Mouse (Mus musculus) urinary bladder, postnatal 10 days (tissue): ENCODE results near the gene Vkorc1.
"Not testable (repeated sequence)": the region's sequence is repeated elsewhere in the genome, so short reads cannot be mapped to it uniquely, and the experiment has no call there.

Source experiments
- DNase-seq: peaks from one replicate; pipeline ENCODE4 v3.0.0; 2022; ENCODE audit warnings: low spot score

Vkorc1 gene

DNA sequence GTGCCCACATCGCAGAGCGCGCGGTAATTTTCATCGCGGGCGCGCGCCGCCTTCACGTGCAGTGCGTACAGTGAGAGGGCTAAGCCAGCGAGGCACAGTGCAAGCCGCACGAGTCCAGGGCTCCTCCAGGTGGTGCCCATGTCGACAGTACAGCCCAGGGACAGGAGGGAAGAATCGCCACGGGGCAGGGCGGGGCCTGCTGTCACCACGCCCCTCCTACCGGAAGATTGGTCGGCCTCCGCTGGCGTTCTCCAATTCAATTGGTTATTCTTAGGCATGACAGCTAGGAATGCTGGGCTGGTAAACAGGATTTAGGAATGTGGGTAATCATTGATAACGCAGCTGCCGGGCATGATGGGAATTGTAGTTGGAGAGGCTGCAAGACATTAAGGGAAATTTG is at the start of gene Vkorc1, which contains the start of gene Gm21974:
Gene Vkorc1 (minus strand): TSS at position 176 of the 400 bp plus-strand sequence.
Gene Gm21974 (minus strand): TSS at position 13 of the 400 bp plus-strand sequence.
- peak; percentile 84 for DNase-seq

GRCm38 (mm10) chr7:127944614-127945013 is 49.2 kb upstream of the Vkorc1 start:
- no peak for DNase-seq

GRCm38 (mm10) chr7:127942097-127942496 is 46.7 kb upstream of the Vkorc1 start:
- not testable (repeated sequence) for DNase-seq

- no peak for DNase-seq
Observed at GRCm38 (mm10) chr7:127936216-127936884, 40.9 kb upstream of the Vkorc1 start.

DNA sequence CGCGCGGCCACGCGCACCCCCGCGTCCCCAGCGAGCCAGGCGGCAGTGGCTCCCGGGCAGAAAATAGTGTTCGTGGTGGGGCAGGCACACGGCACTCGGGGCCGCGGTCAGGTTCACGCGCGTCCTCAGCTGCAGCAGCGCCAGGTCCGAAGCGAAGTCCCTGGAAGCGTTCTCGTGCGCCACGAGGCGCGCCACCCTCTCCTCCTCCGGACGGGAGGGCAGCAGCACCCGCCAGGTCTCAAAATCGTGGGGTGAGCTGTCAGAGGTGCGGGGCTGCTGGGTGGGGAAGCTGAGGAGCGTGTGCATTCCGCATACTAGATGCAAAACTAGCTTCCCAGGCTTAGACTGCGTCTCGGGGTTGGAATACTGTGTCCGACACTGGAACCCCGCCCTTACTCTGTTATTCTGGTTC is 40.3 kb upstream of the Vkorc1 start:
- DNase-seq = no peak

DNA sequence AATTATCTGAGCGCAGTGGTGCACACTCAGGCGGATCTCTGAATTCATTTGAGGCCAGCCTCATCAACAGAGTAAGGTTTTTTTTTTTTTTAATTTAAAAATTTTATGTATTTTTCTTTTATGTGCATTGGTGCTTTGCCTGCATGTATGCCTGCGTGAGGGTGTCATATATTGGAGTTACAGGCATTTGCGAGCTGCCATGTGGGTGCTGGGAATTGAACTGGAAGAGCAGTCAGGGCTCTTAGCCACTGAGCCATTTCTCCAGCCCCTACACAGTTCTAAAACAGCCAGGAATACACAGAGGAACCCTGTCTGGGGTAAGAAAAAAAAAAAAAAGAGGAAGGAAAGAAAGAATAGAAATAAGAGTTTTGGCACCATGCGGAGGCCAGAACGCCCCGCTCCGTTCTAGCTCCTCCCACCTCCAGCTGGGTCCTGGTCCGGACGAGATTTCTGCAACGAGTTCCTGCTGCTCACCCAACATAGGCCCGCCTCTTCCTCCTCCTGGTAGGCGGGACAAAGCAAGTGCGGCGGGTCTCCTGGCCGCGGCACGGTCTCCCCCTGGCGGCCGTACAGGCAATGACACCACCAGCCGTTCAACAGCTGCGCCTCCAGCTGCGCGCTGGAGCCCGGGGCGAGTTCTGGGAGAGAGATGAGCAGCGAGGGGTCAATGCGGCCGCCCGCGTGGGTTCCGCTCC is 39.8 kb upstream of the Vkorc1 start:
- peak; percentile 77 for DNase-seq

- no peak for DNase-seq
Observed at GRCm38 (mm10) chr7:127934075-127934474, 38.7 kb upstream of the Vkorc1 start.

- DNase-seq = no peak
Observed at GRCm38 (mm10) chr7:127932273-127933031, 37.0 kb upstream of the Vkorc1 start.

DNA sequence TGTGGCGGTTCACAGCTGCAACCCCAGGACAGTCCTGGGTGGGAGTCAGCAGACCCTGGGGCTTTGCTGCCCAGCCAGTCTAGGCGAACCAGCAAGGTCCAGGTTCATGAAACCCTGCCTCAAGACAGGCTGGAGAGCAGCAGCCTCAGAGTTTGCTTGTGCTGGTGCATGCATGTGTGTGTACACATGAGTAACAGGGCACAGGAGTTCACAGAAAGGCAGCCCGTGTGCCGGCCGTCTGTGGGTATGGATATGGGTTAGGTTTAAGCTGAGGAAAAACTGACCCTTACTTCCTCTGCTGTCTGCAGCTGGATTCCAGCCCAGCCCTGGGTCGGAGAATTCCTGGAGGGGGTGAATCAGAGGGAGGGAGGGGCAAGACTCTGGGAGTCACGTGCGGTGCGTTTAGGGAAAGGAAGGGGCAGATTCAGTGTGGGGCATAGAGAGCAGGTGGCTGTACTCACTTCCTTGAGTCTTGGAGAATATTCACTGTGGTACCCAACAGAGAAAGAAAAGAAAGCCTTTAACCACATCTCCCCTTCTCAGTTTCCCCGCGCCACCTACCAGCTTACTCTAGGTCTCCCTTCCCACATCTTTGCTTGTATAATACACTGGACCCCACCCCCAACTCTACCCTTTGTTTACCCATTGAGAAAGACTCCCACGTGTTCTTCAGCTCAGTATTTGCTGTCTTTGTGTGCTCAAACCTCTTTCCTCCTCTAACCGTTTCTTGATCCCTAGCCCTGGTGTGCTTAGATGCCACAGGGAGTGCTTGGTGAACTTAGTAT is 36.1 kb upstream of the Vkorc1 start:
- no peak for DNase-seq

- DNase-seq = no peak
Observed at GRCm38 (mm10) chr7:127930636-127931035, 35.2 kb upstream of the Vkorc1 start.

GRCm38 (mm10) chr7:127929923-127930322 is 34.5 kb upstream of the Vkorc1 start, which contains the start of gene Prss8:
Gene Prss8, minus strand, starts transcription at chr7:127930104.
- no peak for DNase-seq

DNA sequence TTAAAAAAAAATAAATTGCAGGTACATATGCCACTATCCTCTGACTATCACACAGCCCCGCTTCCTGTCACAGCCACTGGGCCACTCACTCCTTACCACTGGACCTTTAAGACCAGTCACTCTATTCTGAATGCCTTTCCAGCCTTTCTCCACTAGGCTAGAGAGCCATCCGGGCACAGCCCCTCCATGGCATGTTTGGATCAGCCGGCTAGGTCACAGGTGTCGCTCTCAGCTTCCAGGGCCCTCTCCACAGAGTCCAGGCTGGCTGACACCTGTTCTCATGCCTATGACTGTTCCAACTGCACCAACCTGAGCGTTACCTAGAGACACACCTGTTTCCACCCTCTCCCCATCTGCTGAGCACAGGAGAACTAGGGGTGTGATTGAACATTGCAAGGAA is 33.2 kb upstream of the Vkorc1 start:
- no peak for DNase-seq

DNA sequence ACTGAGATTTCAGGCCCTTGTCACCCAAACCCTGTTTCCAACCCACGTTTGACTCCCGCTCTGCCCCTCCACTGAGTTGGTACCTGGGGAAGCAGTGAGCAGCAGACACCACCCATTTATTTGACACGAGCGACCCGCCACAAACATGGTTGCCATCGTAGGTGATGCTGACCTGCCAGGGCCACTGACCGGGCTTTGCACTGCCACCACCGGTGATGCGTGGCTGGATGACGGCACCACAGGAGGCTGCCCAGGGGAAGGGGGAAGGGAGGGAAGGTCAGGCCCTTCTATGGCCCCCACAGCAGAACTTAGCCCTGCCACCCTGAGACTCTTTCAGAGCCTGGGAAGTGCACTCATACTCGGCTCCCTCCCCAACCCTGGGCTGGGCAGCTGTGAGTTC is 32.3 kb upstream of the Vkorc1 start:
- DNase-seq = no peak

DNA sequence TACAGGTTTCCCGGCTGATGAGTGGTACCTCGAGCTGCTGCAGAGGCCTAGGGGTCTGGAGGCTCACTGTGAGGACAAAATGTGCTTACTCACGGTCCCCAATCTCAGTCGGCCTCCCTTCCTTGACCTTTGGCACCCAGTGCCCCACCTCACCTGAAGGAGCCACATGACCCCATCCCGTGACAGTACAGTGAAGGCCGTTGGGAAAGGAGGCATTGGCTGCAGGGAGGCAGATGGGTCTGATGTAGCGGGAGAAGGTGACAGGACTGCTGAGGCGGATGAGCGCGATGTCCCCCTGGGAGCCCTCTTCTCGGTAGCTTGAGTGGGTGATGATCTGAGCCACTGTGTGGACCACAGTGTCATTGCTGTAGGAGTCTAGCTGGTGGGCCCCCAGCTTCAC is 31.4 kb upstream of the Vkorc1 start:
- no peak for DNase-seq

GRCm38 (mm10) chr7:127926066-127926465 is 30.6 kb upstream of the Vkorc1 start:
- DNase-seq = no peak

- no peak for DNase-seq
Observed at GRCm38 (mm10) chr7:127925252-127925651, 29.8 kb upstream of the Vkorc1 start.

DNA sequence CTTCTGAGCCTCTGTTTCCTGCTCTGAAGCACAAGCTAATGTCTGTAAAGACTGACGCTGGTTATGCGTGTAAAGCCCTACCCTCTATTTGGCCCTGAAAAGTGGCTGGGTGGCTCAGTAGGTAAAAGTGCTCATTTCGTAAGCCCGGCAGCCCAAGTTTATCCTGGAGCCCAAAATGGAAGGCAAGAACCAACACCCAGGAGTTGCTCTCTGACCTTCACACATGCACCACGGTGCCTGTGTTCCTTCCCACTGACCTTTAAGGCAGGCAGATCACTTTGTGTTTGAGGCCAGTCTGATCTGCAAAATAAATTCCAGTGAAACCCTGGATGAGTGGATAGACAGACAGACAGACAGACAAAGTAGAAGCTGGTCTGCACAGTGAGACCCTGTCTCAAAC is 28.3 kb upstream of the Vkorc1 start:
- no peak for DNase-seq

DNA sequence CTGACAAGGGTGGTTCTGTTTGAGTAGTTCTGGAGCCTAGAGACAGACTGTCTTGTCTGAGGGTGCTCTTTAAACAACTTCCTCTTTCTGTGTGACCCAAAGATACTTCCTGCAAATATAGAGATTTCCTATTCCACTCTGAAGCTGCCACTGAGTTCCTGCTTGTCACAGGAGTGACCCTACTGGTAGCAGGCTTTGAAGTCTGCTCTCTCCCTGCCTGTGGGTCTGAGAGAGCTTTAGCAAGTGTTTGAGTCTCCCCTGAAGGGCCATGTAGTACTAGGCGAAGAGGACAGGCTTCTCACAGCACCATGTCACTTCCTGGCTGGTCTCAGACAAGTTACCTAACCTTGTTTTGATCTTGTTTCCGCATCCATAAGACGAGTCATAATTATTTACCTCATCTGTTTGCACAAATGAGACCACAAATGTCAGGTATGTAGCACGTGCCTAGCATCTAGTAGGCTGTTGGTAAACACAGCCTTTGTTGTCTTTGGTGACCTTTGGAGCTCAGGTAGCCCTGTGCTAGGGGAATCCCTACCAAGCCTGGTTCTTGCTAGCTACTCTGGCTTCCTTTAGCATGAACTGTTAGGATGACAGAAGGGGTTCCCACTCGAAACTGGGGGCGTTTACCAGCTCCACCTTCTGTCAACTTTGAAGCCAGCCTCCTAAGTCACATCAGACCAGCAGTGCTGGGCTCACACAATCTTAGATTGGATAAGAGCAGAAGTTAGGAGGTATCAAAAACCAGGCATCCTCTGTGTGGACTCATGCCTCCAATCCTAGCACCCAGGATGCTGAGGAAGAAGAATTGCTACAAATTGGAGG is 27.2 kb upstream of the Vkorc1 start:
- no peak for DNase-seq

DNA sequence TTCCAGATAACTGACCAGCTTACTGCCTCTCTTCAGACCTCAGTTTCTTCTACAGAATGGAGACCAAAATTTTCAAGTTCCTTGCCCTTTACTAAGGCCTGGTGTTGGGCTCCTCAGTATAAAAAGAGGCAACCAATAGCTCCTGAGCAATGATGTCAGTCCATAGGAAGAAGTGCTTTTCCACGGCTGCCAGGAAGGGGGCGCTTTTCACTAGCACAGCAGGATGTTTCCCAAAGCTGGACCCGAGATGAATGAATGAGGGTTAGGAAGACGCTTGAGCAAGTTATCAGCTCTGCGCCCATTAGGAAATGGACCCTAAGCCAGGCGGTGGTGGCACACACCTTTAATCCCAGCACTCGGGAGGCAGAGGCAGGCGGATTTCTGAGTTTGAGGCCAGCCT is 26.1 kb upstream of the Vkorc1 start:
- no peak for DNase-seq

DNA sequence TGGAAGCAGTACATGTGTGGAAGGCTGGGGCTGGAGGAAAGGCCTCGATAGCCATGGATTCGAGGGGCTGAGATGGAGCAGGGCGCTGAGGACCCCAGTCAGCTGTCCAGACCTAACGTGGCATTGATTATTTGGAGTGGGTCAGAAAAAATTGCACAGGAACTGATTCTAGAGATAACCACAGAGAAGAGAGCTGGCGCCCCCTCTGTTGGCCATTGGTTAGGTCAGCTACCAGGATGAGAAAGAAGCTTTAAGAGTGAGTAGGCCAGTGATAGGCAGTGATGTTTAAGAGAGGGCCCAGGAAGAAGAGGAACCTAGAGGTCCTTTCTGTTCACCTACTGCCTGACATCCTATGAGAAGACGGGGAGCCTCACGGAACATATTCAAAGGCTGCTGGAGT is 23.9 kb upstream of the Vkorc1 start:
- DNase-seq = no peak

DNA sequence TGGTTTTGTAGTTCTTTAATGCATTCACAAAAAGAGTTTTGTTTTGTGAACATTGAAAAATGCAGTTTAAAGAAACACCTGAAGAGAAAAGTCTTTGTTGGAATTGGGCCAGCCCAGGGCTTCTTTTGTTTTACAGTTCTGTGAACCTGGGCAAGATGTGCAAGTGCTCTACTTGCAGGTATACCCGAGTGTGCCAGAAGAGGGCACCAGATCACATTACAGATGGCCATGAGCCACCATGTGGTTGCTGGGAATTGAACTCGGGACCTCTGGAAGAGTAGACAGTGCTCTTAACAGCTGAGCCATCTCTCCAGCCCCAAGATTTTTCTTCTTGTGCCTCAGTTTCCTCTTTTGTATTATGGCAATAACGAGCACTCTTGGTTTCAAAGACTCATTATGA is 22.8 kb upstream of the Vkorc1 start:
- no peak for DNase-seq
